Mouse (Mus musculus): ENCODE data around the gene Lck.
A peak's percentile ranks its signal among the peaks of the same experiment; 100 is the strongest.

The Lck gene

DNA sequence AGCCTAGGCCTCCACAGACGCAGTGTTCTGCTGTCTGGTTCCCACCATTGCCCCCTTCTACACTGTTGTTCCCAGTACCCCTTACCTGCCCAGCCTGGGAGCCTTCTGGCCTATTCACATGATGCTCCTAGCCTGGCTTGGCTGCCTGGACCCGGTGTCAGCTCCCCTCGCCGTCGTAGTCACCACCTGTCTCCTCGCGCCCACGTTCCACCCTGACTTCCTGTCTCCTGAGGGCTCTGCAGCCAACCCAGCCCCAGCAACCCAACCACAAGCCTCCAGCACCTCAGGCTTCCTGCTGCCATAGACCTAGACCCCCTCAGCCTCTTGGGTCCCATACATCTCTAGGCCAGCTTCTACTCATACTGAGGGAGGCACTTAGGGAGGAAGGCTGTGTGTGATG lies at the start of gene Lck:
Gene Lck (minus strand): TSS at position 212 of the 400 bp plus-strand sequence.
- DNase-seq (ENCODE audit: low read depth): peak; percentile 86

DNA sequence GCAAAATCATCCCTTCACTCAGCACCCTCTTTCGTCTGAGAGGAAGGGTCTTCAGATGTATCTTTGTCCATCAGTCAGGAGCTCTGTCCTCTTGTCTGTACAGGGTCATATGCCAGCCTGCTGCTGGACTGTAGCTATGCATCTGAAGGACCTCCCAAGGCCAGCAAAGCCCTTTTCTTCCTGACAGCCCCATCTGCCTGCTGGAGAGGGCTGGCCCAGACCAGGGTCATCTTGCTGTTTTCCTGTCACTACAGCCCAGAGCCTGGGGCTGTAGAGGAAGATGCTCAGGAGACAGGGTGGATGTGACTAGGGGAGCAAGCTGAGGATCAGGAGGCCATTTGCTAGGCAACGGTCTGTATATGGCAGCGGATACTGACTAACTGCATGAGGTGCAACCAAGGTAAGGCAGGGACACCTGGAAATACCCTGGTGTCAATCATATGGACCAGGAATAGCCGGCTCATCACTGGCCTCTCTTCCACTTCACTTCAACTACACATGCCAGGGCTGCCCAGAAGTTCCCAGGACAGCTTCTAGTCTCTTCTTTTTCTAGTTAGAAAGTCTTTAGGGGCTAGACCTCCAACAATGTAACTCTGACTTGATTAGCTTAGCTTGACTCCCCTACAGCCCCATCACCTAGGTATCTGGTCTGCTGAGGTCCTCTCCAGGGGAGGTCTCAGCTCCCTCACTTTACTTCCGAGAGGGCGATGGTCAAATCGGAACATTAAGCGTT lies 49.5 kb upstream of the Lck start:
- no peak for DNase-seq (ENCODE audit: low read depth)

DNA sequence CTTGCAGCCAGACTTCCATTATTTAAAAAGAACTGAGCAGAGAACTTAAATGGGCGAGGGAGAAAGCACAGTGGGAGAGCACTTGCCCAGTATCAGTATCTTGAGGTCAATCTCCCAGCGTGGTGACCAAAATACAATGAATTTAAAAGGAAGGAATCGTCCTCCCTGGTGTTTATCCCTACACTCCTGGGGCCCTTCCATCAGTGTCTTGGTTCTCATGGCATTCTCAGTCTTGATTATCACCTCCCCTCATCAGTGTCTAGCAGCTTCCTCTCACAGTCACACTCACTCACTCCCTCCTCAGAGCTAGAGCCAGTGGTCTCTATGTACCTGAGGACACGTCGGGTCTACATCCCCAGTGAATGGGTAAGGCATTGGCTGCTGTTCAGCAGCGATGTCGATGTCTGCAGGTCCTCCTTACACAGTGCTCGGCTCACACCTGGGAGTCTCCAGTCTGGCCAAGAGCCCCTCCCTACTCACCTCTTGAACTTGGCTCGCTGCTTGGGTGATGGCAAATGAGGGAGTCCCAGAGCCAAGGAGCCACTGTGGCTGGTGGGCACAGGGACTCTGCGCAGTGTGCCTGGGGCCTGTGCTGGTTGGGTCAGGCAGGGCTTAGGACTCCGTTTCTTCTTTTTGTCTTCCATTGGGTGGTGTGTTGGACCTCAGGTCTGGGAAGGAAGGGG lies 48.8 kb upstream of the Lck start:
- DNase-seq (ENCODE audit: low read depth): no peak

DNA sequence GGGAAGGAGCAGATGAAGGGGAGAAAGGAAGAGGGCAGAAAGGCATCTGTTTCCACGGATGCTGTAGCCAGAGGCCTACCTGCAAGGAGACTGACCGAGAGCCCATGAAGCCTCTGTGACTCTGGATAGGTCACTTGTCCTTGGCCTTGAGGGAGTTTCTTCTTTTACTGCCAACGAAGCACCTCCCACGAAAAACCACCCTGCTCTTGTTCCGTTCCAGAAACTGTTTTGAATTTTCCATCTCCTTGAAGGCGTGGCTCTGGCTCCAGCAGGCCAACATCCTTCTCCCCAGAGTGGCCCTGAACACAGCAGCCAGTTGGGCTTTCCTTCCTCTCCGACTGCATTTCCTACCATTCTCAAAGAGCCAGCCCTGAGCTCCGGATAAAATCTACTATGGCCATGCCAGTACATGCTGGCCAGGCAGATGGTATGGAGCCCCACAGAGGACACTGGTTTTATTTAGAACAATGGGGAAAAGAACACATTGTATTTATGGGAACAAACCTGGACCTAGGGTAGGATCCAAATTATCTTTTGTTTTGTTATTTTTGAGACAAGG lies 47.9 kb upstream of the Lck start:
- DNase-seq (ENCODE audit: low read depth): no peak

- no peak for DNase-seq (ENCODE audit: low read depth)
These were observed 47.2 kb upstream of the Lck start for GRCm38 (mm10) chr4:129620419-129621282.

DNA sequence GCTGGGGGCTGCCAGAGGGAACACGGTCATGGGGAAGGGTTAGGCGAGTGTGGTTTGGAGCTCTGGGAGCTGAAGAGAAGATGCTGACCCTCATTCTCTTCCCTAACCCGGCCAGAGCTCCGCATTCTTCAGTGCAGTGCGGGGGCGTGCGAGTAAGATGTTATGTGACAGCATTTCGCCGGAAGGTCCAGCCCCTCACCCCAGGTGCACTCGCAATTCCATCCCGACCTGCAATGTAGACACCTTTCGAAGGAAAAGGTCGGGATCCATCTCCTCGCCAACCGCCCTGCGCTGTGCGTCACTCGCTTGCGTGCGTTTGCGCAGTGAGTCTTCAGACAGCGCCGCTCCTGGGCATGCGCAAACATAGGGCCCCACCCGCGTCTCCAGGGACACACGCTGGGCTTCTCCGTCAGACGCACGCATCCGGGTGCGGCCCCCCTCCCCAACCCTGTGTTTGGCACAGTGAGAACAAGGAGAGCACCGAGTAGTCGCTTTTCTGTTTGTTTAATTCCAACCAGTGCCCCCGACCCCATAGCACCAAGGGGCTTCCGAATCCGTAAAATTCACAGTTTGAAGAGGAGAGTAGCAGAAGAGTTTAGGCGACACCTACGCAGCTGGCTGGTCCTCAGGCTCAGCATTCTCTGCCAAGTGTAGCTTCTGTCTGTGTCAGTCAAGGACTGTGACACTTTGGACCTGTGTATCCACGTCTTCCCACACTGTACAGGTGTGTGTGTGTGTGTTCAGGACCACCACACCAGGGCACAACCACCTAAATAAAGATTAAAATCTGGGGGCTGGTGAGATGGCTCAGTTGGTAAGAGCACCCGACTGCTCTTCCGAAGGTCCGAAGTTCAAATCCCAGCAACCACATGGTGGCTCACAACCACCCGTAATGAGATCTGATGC lies 45.6 kb upstream of the Lck start, which contains the start of gene Iqcc:
Gene Iqcc (minus strand): TSS at position 314 of the 906 bp plus-strand sequence.
- DNase-seq (ENCODE audit: low read depth): peak; percentile 96

GRCm38 (mm10) chr4:129618031-129618430 lies 44.6 kb upstream of the Lck start:
- DNase-seq (ENCODE audit: low read depth): no peak

DNA sequence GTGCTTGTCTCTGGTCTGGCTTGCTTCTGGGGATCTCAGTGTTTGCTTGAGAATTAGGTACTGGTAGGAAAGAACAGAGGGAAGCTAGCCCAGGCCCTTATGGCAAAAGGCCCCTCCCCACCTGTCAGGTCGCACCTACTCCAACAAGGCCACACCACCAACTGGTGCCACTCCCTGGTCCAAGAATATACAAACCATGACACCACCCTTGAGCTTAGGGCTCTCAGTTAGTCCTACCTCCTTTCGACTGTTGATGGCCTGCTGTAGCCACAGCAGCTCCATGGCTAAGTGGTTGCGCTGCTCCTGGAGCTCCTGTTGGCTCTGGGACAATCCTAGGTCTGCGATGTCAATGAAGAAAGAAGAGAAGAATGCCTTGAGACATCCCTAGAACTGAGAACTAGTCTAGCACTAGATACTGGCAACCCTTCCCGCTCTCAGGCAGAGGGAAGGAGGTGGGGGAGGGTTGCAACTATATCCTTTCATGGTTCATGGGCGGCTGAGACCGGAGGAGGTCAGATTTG lies 43.7 kb upstream of the Lck start:
- DNase-seq (ENCODE audit: low read depth): no peak

- no peak for DNase-seq (ENCODE audit: low read depth)
These were observed 43.2 kb upstream of the Lck start for GRCm38 (mm10) chr4:129616631-129617030.

DNA sequence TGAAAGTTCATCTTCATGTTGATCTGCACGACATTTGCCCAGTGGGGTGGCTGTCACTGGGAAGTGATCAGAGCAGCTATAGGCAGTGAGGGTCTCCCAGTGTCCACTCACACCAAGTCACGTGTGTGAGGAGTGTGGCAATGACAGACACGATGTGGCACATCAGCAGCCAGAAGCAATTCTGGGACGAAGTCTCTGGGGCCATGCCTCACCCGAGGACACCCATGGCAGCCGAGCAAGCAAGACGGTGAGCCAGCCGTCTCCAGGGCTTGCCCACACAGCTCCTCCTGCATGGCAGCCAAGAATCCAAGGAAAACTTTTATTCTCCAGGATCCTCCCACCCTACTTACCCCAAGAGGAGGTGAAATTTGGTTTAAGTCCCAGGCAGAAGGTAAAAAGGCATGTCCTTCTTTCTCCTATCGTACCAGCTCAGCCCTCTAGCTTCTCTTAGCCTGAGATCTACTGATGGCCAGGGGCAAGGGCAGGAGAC lies 42.4 kb upstream of the Lck start:
- DNase-seq (ENCODE audit: low read depth): no peak

- no peak for DNase-seq (ENCODE audit: low read depth)
These were observed 40.7 kb upstream of the Lck start, which contains the start of gene Dcdc2b for GRCm38 (mm10) chr4:129614093-129614492. Dcdc2b (minus strand) TSS chr4:129614257.

GRCm38 (mm10) chr4:129610472-129610871 lies 37.0 kb upstream of the Lck start:
- no peak for DNase-seq (ENCODE audit: low read depth)

DNA sequence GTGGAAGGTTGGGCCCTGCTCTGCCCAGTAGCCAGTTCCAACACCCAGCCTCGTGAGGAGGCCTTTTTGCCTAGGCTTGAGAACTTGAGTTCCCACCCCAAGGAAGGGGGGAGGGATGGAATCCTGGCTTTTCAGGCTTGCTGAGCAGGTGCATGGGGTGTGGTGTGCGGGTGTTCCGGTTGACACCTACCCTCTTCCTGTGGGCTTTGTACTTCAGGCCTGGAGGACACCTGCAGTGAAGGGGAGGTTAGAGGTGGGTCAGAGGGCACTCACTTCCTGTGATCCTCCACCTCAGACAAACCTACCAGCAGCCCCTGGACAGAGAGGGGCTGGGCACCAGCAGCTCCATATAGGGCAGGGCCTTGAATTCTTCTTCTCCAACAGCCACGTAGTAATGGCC lies 36.6 kb upstream of the Lck start:
- DNase-seq (ENCODE audit: low read depth): peak; percentile 61

- DNase-seq (ENCODE audit: low read depth): no peak
These were observed 35.7 kb upstream of the Lck start for GRCm38 (mm10) chr4:129609139-129609631.

DNA sequence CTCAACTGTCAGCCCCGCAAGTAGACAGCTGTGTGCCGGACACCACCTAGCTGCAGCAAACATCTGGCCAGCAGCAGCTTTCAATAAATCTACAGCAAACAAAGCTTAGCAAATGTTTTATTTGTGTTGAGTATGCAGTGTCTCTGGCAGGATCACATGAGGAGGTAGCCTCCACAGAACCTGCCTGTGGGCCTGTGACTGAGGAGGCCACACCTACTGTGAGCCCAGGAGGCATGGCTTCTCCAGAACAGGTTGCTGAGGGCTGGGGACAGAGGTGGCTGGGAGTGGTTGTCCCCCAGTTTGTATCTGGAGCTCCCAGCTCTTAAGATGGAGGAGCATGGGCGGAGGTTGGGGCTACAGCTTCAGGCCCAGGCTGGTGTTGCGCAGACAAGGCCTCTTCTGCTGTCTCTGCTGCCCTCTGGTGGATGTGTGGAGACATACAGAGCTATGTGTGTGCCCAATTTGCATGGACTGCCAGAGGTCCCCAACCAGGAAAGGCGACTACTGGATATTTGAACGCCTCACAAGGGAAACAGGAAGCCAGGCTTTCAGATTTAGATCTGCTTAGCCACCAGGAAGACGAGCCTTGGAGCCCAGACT lies 35.1 kb upstream of the Lck start:
- DNase-seq (ENCODE audit: low read depth): peak; percentile 92

DNA sequence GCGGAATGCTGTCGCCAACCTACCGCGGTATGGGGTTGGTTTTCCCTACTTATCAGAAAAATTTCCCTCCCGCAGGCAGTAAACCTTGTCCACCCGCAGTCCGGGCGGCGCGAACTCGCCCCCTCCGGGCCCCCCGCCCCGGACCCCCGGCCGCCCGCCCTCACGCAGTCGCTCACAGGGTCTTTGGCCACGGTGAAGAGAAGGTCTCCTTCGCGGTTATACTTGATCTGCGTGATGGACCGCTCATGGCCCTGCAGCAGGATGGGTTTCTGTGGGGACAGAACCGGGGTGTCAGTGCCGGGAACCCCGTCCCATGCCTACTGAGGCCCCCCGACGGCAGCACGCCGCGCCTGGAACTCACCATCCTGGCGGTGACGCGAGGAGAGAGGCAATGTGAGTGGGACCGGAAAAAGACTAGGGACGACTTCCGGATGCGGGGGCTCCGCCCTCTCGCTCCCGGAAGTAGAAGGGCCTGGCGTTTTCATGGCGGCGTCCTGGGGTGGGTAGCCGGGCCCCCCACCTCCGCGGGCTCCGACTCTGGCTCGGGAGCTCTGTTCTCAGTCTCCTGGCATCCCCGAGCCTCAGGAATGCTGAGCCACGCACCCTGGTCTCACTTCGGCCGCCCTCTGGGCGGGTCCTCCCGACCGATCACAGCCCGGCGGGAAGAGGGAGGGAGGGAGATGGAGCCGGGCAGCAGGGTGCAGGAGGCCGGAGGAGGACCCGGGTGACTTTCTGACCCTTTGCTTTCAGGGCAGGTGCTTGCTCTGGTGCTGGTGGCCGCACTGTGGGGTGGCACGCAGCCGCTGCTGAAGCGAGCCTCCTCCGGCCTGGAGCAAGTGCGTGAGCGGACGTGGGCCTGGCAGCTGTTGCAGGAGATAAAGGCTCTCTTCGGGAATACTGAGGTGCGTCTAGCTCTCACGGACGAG lies 27.1 kb upstream of the Lck start, which contains the start of the genes Eif3i and Tmem234:
Gene Eif3i (minus strand): TSS at position 416 of the 926 bp plus-strand sequence.
Gene Tmem234 (plus strand): TSS at position 436 of the 926 bp plus-strand sequence.
- peak; percentile 88 for DNase-seq (ENCODE audit: low read depth)

DNA sequence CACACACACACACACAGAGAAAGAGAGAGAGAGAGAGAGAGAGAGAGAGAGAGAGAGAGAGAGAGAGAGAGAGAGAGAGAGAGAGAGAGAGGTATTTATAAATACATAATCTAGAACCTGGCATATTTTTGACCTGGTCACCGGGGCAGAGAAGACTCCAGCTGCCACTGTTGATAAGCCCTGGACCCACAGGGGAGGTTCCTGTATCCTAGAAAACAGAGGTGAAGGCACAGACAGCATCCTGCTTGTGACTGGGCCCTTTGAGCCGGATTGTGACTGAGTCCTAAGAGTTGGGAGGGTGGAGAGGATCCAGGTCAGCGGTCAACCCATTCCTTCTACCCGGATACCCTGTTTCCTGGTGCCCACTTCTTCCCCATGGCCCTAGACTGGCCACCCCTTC lies 15.4 kb upstream of the Lck start:
- no peak for DNase-seq (ENCODE audit: low read depth)

GRCm38 (mm10) chr4:129586943-129587342 lies 13.5 kb upstream of the Lck start:
- DNase-seq (ENCODE audit: low read depth): no peak

- no peak for DNase-seq (ENCODE audit: low read depth)
These were observed 12.3 kb upstream of the Lck start for GRCm38 (mm10) chr4:129585773-129586172.

Data from naive thymus-derived CD4-positive, alpha-beta T cell, adult 2 months (primary cell).